Mouse (Mus musculus) cerebellum, adult 2 months (tissue): ENCODE results near the gene Arhgef3.

Source experiments
- CTCF ChIP-seq: fragments of 200-500 bp; IDR thresholded peaks from 2 replicates; pipeline ENCODE4 v1.5.1; 2011; ENCODE audit warnings: low read depth, mild to moderate bottlenecking, control low read depth, low read length, moderate library complexity, borderline replicate concordance; ENCODE audit not compliant: insufficient read depth
- POLR2A ChIP-seq: fragments of 200-500 bp; IDR thresholded peaks from 2 replicates; pipeline ENCODE4 v1.6.1; 2011; ENCODE audit warnings: low read length, control low read depth, borderline replicate concordance; ENCODE audit not compliant: insufficient read depth

GRCm38 (mm10) chr14:27262349-27262748, 147.7 kb downstream of the Arhgef3 start:
- TF ChIP-seq CTCF (no peak), POLR2A (no peak)
